Mouse (Mus musculus) spleen, adult 2 months (tissue): ENCODE data around the gene Mme. TPM values are rescaled to one million over a fixed set of nuclear protein-coding genes. Genes with fewer than 3 reads are reported as not detected.

Experiments used
- DNase-seq, 2 experiments: peaks; one replicate each; pipeline versions ENCODE4 v3.0.0 to v3.0.0-alpha.2; 2012 to 2021; ENCODE audit warnings: low spot score in 2 of 2, low read depth in 1 of 2
- H3K27ac ChIP-seq: fragments of 200-500 bp; 2 replicates; pipeline ENCODE4 v1.5.1; 2012; ENCODE audit warnings: low read length, inconsistent platforms; ENCODE audit not compliant: insufficient read depth
- H3K27me3 ChIP-seq: fragments of 200-500 bp; 2 replicates; pipeline ENCODE4 v1.6.1; 2012; ENCODE audit warnings: mild to moderate bottlenecking, moderate library complexity, low read length, inconsistent platforms; ENCODE audit not compliant: control insufficient read depth, insufficient read depth
- H3K36me3 ChIP-seq: fragments of 200-500 bp; 2 replicates; pipeline ENCODE4 v1.6.1; 2012; ENCODE audit warnings: mild to moderate bottlenecking, low read length, inconsistent platforms; ENCODE audit not compliant: control insufficient read depth, insufficient read depth
- H3K4me1 ChIP-seq: fragments of 200-500 bp; 2 replicates; pipeline ENCODE4 v1.6.1; 2011; ENCODE audit warnings: inconsistent platforms; ENCODE audit not compliant: control insufficient read depth, insufficient read depth, insufficient read length
- H3K4me3 ChIP-seq: fragments of 200-500 bp; 2 replicates; pipeline ENCODE4 v1.5.1; 2011; ENCODE audit warnings: mild to moderate bottlenecking, inconsistent platforms; ENCODE audit not compliant: insufficient read depth, insufficient read length; ENCODE audit errors: extremely low read depth
- CTCF ChIP-seq: fragments of 200-500 bp; IDR thresholded peaks from 2 replicates; pipeline ENCODE4 v1.5.1; 2011; ENCODE audit warnings: mild to moderate bottlenecking, inconsistent platforms; ENCODE audit not compliant: insufficient read depth, insufficient read length, insufficient replicate concordance; ENCODE audit errors: extremely low read depth
- POLR2A ChIP-seq: fragments of 200-500 bp; IDR thresholded peaks from 2 replicates; pipeline ENCODE4 v1.6.1; 2011; ENCODE audit warnings: low read depth, low read length, inconsistent platforms
- WGBS: fragments of 180-500 bp; shearing (Covaris S2); methylation state at CpG from one replicate; pipeline ENCODE4 v1.1.7; 2018; 5-methylcytosine and 5-hydroxymethylcytosine counted together
- polyA plus RNA-seq: library from polyadenylated mRNA; depleted of rRNA; stranded (reverse); fragments of >200 nt; gene quantifications from 2 replicates; pipeline ENCODE4 v1.2.3, GENCODE M21; 2012; rRNA removed

Mme gene
- 0.64 and 0.74 TPM in 2 replicates for polyA plus RNA-seq

DNA sequence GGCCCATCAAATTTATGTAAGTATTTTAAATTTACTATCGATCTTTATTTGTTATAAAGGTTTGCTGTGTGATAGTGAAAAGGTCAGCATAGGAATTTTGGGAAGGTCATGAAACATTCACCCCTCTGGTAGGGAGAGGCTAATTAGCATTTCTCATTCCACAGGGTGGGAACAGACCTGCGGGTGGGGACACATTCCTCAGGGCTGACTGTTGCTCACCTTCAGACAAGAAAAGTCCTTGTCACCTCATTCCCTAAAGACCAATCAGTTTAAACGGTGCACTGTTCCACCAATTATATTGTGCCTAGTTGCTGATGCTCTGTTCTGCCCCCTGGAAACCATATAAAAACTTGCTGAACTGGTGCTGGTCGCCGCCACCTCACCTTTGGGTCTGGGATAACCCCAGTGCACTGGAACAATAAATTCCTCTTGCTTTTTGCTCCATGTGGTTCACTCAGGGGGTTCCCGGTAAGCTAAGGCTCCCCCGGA, at the start of gene Mme:
Gene Mme (plus strand): TSS at position 439 of the 489 bp plus-strand sequence.
- Histone ChIP-seq H3K27me3 (no peaks in the 10 kb centered on the region), H3K36me3 (no peaks in the 10 kb centered on the region), H3K4me1 (no peaks in the 10 kb centered on the region), H3K4me3 (no peak within 1 kb of the TSS), H3K27ac (no peak within 1 kb of the TSS)
- WGBS, result 88% methylated on average over 7 of the region's 7 CpGs
- DNase-seq, result no peak
- TF ChIP-seq CTCF (no peak), POLR2A (no peak)

- no peaks in the 10 kb centered on the region for H3K36me3 ChIP-seq
- no peak overlapping the region for H3K4me3 ChIP-seq
- H3K27ac ChIP-seq, result no peak overlapping the region
- no peak for DNase-seq
- no peaks in the 10 kb centered on the region for H3K27me3 ChIP-seq
- no peaks in the 10 kb centered on the region for H3K4me1 ChIP-seq
- TF ChIP-seq POLR2A, result no peak
- no peak for TF ChIP-seq CTCF
- 79% methylated on average over 3 of the region's 3 CpGs for WGBS
These were observed 44.8 kb upstream of the Mme start for GRCm38 (mm10) chr3:63196565-63196964.

DNA sequence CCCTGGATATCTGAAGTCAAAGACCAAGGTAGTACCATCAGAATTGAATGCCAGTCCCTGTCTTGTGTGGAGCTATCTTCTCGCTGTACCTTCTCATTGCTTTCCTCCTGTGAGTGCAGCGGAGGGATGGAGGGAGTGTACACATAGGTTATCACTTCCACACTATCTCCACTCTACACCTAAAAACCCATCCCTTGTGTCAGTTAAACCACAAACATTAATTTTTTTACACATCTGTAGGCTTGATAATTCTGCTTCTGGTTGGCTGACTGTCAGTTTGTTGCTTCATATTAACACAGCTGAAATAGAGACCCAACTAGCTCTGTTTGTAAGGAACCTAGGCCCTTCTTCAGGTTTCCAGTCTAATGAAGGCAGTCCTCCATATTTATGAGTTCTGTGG, 43.3 kb upstream of the Mme start:
- Histone ChIP-seq H3K4me3 (no peak overlapping the region), H3K27ac (no peak overlapping the region), H3K27me3 (no peaks in the 10 kb centered on the region), H3K36me3 (no peaks in the 10 kb centered on the region), H3K4me1 (no peaks in the 10 kb centered on the region)
- no peak for TF ChIP-seq POLR2A
- TF ChIP-seq CTCF, result no peak
- DNase-seq, result no peak
- 88% methylated on average over 2 of the region's 2 CpGs for WGBS

DNA sequence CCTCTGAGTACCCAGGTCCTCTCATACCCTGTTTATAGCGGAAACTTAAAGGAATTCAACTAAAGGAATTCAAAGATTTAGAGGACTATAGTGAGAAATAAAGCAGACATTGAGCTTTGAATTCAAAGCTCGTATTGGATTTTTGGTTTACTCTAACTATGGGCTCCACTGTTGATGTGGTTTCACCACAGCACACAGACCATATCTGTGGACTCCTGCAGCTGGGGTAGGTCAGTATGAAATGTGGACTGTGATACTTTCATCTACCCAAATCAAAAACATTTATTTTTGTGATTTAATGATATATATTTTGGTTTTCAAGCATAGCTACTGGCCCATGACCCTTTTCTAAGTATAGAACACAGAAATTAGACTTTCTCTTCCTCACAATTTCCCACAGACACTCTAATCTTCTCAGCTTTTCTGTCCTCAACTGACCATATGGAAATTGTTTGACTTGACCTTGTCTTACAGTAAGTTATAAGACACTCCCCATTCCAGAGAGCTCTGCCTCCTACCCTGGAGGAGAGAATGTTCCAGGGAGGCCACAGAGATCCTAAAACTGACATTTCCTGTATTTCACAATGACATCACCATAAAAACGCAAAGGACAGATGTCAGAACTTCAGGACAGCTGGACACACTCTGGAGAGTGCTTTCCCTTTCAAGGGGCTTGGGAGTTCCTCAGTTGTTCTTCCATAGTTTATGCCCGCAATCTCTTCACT, 19.3 kb upstream of the Mme start:
- Histone ChIP-seq H3K4me3 (no peak overlapping the region), H3K36me3 (no peaks in the 10 kb centered on the region), H3K27ac (no peak overlapping the region), H3K27me3 (no peaks in the 10 kb centered on the region), H3K4me1 (no peaks in the 10 kb centered on the region)
- WGBS, result 77% methylated on average over 4 of the region's 4 CpGs
- DNase-seq, result no peak
- no peak for TF ChIP-seq CTCF
- TF ChIP-seq POLR2A, result no peak

DNA sequence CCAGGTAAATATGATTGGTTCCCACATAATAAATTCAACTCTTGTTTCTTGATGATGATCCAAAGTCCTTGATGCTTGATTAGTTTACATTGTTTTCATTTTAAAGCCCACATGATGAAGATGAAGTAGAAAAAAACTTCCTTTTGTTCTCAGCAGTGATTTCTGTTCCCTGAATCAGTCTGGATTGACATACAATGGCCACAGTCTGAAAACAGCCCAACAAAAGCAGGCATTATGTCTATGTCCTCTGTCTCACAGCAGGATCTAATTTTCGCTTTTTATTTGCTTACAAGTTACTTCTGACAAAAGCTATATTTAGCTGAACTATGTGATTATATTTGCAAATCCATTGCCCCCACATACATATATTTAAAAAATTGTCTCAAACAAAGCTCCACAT, 17.7 kb upstream of the Mme start:
- no peaks in the 10 kb centered on the region for H3K4me1 ChIP-seq
- 81% methylated on average over 1 of the region's 1 CpGs for WGBS
- no peak overlapping the region for H3K4me3 ChIP-seq
- TF ChIP-seq POLR2A (no peak), CTCF (no peak)
- no peaks in the 10 kb centered on the region for H3K36me3 ChIP-seq
- H3K27me3 ChIP-seq, result no peaks in the 10 kb centered on the region
- no peak overlapping the region for H3K27ac ChIP-seq
- DNase-seq, result no peak

DNA sequence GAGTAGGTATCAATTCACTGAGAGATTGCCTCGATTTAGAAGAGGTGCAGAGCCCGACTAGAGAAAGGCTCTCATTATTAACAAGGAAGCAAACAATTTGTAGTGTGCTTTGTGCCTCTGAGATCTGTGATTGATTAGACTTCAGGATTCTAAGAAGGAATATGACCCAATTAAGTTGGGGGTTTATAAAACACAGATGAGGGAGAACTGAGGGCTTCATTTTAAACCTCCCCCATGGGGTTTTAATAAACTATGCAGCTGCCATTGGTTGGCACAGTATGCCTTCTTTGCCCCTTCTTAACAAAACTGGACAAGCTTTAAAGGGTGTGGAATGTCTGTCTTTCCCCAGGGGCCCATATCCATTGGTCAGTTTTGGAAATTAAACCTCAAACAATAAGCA, 5.4 kb upstream of the Mme start:
- no peak overlapping the region for H3K4me3 ChIP-seq
- no peaks in the 10 kb centered on the region for H3K27me3 ChIP-seq
- no peaks in the 10 kb centered on the region for H3K36me3 ChIP-seq
- H3K27ac ChIP-seq, result no peak overlapping the region
- WGBS, result 70% methylated on average over 2 of the region's 2 CpGs
- TF ChIP-seq POLR2A (no peak), CTCF (no peak)
- no peak for DNase-seq
- no peaks in the 10 kb centered on the region for H3K4me1 ChIP-seq

GRCm38 (mm10) chr3:63243721-63244120, 2.4 kb downstream of the Mme start:
- Histone ChIP-seq H3K4me1 (no peaks in the 10 kb centered on the region), H3K27me3 (no peaks in the 10 kb centered on the region), H3K36me3 (no peaks in the 10 kb centered on the region), H3K27ac (no peak overlapping the region), H3K4me3 (no peak overlapping the region)
- DNase-seq, result no peak
- TF ChIP-seq CTCF (no peak), POLR2A (no peak)
